Mouse (Mus musculus): ENCODE measurements around the gene Slc25a1. TPM values are rescaled to one million over a fixed set of nuclear protein-coding genes. Genes with fewer than 3 reads are reported as not detected.

Slc25a1 gene
- polyA plus RNA-seq (2012; rRNA removed) = 105 TPM in 2 replicates

DNA sequence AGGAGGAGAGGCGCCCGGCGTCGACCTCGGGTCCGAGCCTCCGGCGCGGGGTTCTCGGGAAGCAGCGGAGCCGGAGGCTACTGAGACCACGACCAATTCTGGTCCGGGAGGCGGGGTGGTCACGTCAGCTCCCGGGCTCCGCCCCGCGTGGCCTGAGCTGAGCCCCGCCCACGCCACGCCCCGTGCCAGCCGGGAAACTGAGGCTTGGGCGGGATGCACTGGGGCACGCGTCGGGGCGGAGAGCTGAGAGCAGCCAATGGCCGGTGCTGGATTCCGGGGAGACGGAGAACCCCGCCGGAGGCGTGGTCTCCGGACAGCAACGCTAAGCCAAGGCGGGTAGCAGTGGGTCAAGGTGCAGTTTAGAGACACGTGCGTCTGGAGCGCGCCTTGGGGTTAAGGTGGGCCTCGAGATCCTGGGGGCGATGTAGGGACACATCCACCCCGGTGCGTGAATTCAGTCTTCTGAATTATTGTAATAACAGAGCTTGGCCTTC, at the start of gene Slc25a1:
Slc25a1 (minus strand) TSS at position 133 of the 494 bp plus-strand sequence.

DNA sequence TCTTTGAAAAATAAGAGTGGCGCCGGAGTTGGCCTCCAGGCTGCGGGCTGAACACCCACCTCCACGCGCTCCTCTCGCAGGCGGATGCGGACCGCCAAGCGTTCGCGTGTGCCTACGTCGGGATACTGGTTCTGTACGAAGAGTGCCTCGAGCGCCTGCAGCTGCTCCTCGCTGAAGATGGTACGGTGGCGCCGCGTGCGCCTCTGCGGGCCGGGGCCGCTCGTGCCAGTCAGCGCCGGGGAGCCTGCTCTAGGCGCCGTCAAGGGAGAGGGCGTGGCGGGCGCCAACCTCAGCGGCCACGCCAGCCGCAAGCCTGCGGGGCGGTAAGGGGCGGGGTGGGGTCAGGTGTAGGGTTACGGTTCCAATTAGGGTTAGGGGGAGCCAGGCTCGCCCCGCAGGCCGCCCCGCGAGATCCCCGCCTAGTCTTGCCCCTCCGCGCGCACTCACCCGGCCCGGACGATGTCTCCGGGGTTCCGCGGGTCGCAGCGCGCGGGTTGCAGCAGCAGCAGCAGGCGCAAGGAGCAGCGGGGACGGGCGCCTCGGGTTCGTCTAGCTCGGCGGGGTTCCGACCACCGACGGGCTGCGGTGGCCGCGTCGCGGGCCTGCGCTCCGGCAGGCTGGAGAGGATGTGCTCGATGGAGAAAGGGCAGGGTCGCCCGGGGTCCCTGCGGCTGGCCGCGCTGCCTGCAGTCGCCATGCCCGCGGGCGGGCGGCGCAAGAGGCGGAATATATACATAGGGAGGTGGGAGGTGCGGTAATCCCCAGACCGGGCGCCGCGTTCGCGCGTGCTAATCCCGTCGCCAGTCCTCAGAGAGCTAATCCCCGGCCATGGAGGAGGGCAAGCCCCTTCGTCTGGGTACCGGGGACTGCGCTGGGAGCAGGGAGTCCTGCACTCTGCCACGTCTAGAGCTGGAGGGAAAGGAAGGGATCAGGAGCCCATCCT, 13.4 kb downstream of the Slc25a1 start, which contains the start of gene Gsc2:
Gsc2 (minus strand) TSS at position 753 of the 943 bp plus-strand sequence.

DNA sequence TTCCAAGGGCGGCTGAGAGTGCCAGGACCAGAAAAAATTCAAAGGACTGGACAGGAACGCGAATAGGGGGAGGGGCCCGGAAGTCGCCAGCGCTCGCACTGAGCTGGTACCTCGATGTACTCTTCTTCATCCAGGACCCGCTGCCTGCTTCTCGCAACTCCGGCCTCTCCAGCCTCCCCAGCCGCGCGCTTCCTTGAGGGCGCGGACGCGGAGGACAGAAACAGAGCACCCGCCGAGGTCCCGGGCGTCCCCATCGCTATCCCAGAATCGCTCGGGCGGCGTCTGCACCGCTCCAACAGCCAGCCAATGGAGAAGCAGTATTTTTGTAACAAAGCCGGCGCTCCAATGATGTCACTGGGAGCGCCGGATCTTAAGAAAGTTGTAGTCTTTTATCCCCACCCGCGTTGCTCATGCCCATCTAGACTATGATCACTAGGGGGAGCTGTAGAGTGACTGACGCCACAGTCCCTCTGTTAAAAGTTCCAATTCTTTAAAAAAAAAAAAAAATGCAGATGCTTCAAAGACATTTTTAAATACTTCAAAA, 16.9 kb downstream of the Slc25a1 start, which contains the start of gene Ess2:
Ess2 (minus strand) TSS at position 297 of the 544 bp plus-strand sequence.

DNA sequence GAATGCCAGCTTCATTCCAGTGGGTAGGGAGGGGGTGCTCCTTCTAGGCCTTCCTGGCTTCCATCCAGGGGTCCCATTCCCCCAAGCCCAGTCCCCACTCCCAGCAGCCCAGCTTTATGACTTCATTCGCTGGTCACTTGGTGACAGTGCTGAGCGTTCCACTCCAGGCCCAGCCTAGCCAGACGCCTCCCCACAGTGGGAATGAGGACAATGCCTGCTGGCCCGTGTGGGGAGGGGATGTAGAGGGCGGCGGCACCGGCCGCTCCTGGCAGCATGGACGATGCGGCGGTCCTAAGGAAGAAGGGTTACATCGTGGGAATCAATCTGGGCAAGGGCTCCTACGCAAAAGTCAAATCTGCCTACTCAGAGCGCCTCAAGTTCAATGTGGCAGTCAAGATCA, 29.6 kb downstream of the Slc25a1 start, which contains the start of the genes Dgcr2 and Tssk2:
Dgcr2 (minus strand) TSS at position 101 of the 400 bp plus-strand sequence.
Tssk2 (plus strand) TSS at position 176 of the 400 bp plus-strand sequence.

DNA sequence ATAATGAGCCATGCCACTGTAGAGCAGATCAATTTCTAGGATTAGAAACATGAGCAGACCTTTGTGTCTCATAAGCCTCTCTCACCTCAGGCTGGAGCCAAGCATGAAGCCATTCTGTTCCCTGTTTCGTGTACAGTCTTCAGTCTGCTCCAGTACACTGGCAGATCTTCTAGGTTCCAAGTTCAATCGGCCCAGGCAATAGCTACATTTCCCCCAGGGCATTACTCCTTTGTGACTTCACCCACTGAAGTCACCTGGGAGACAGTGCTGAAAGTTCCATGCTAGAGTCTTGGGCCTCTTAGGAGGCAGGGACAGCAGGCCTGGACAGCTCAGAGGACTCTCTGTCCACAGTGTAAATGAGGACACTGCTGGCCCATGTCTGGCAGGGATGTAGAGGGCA, 34.1 kb downstream of the Slc25a1 start, which contains the start of gene Tssk1:
Tssk1 (plus strand) TSS at position 301 of the 400 bp plus-strand sequence.

DNA sequence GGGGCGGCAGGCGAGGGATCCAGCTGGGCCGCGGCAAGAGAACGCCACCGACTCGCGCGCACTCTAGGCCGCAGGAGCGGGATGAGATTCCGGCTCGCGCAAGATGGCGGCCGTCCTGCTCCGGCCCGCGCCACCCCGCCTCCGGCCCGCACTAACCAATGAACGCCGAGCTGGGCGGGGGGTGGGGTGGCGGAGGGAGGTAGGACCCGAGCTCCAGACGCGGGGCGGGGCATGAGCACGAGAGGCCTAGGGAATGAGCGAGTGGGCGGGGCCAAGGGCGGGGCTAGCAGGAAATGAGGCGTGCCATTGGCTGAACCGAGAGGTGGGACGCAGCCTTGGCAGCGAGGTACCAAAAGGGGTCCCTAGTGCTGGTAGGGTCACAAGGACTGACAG, 36.5 kb downstream of the Slc25a1 start, which contains the start of gene Gm20518:
Gm20518 (minus strand) TSS at position 105 of the 393 bp plus-strand sequence.

Other genes starting within 250 kb of the Slc25a1 start
- gene Med15, start 195.3 kb downstream of the Slc25a1 start, polyA plus RNA-seq (2012; rRNA removed) = 66.0 and 74.6 TPM in 2 replicates
- 87.9 and 99.2 TPM in 2 replicates for gene Klhl22, start 168.6 kb downstream of the Slc25a1 start, polyA plus RNA-seq (2012; rRNA removed)
- 13.9 and 53.3 TPM in 2 replicates for gene Scarf2, start 130.9 kb downstream of the Slc25a1 start, polyA plus RNA-seq (2012; rRNA removed)
- 2.3 and 3.5 TPM in 2 replicates for gene B830017H08Rik, start 95.1 kb downstream of the Slc25a1 start, polyA plus RNA-seq (2012; rRNA removed)
- 13.6 and 15.8 TPM in 2 replicates for gene Car15, start 89.9 kb downstream of the Slc25a1 start, polyA plus RNA-seq (2012; rRNA removed)
- 2.5 and 2.7 TPM in 2 replicates for gene Gm20518, start 36.5 kb downstream of the Slc25a1 start, polyA plus RNA-seq (2012; rRNA removed)
- gene Tssk1, start 34.0 kb downstream of the Slc25a1 start, polyA plus RNA-seq (2012; rRNA removed) = 0.08 and 0.09 TPM in 2 replicates
- 110 and 113 TPM in 2 replicates for gene Dgcr2, start 29.7 kb downstream of the Slc25a1 start, polyA plus RNA-seq (2012; rRNA removed)
- gene Tssk2, start 29.6 kb downstream of the Slc25a1 start, polyA plus RNA-seq (2012; rRNA removed) = 0.11 TPM in 1 of 2 replicates, not detected in the other
- gene Ess2, start 16.9 kb downstream of the Slc25a1 start, polyA plus RNA-seq (2012; rRNA removed) = 53.4 and 53.6 TPM in 2 replicates
- gene Gsc2, start 13.2 kb downstream of the Slc25a1 start, polyA plus RNA-seq (2012; rRNA removed) = 0.38 and 0.84 TPM in 2 replicates
- not detected in 2 replicates for gene Vpreb2, start 52.2 kb upstream of the Slc25a1 start, polyA plus RNA-seq (2012; rRNA removed)
- 111 and 118 TPM in 2 replicates for gene Dgcr6, start 124.6 kb upstream of the Slc25a1 start, polyA plus RNA-seq (2012; rRNA removed)
- 10.0 and 12.3 TPM in 2 replicates for gene Prodh, start 162.0 kb upstream of the Slc25a1 start, polyA plus RNA-seq (2012; rRNA removed)
- 31.5 and 34.6 TPM in 2 replicates for gene Rtn4r, start 199.4 kb upstream of the Slc25a1 start, polyA plus RNA-seq (2012; rRNA removed)